Mouse (Mus musculus) midbrain, embryonic 15.5 days (tissue): ENCODE measurements at regions not wholly inside any gene's neighbourhood (a gene's known extent, or its start where the extent isn't known, plus 50 kb on each side); places are given as distances from the start of the nearest gene placed in this dataset.

Experiments used
- ATAC-seq: fragments of 200-750 bp; cut with Nextera tagmentation; replicated peaks from 2 replicates; pipeline ENCODE4 v1.8.0; 2017; ENCODE audit warnings: moderate TSS enrichment
- H3K27ac ChIP-seq: fragments of 300-500 bp; sonication (generic); 2 replicates; pipeline ENCODE4 v1.5.1; 2015; ENCODE audit warnings: mild to moderate bottlenecking, inconsistent platforms
- H3K27me3 ChIP-seq: fragments of 300-500 bp; sonication (generic); replicated peaks from 2 replicates; pipeline ENCODE4 v1.6.1; 2015; ENCODE audit warnings: inconsistent platforms
- H3K36me3 ChIP-seq: fragments of 300-500 bp; sonication (generic); replicated peaks from 2 replicates; pipeline ENCODE4 v1.6.1; 2015; ENCODE audit warnings: inconsistent platforms
- H3K4me1 ChIP-seq: fragments of 300-500 bp; sonication (generic); 2 replicates; pipeline ENCODE4 v1.6.1; 2015; ENCODE audit warnings: inconsistent platforms
- H3K4me2 ChIP-seq: fragments of 300-500 bp; sonication (generic); 2 replicates; pipeline ENCODE4 v1.6.1; 2015; ENCODE audit warnings: inconsistent platforms, mild to moderate bottlenecking, moderate library complexity
- H3K4me3 ChIP-seq: fragments of 300-500 bp; sonication (generic); 2 replicates; pipeline ENCODE4 v1.5.1; 2015; ENCODE audit warnings: mild to moderate bottlenecking, inconsistent platforms
- H3K9ac ChIP-seq: fragments of 300-500 bp; sonication (generic); 2 replicates; pipeline ENCODE4 v1.6.1; 2015; ENCODE audit warnings: mild to moderate bottlenecking, inconsistent platforms
- H3K9me3 ChIP-seq: fragments of 300-500 bp; sonication (generic); 2 replicates; pipeline ENCODE4 v1.6.1; 2016; ENCODE audit warnings: inconsistent platforms
- WGBS: fragments of 180-500 bp; shearing (Covaris S2); methylation state at CpG from one replicate; pipeline ENCODE4 v1.1.7; 2015; ENCODE audit warnings: mixed read lengths; 5-methylcytosine and 5-hydroxymethylcytosine counted together

GRCm38 (mm10) chr6:31117666-31118065 lies 158.8 kb upstream of the Klf14 start:
- Histone ChIP-seq H3K27ac (no peak overlapping the region), H3K36me3 (no peaks in the 10 kb centered on the region), H3K9ac (no peak overlapping the region), H3K9me3 (no peaks in the 10 kb centered on the region), H3K27me3 (no peaks in the 10 kb centered on the region), H3K4me2 (no peak overlapping the region), H3K4me3 (no peak overlapping the region), H3K4me1 (0 out of 2 replicates have a peak, but pooled peaks cover 5% of the 10 kb centered on the region)
- WGBS, result 94% methylated on average over 12 of the region's 12 CpGs
- no peak for ATAC-seq

- WGBS, result 12% methylated on average over 8 of the region's 8 CpGs
- H3K36me3 ChIP-seq, result no peaks in the 10 kb centered on the region
- H3K4me3 ChIP-seq, result no peak overlapping the region
- no peaks in the 10 kb centered on the region for H3K9me3 ChIP-seq
- no peak overlapping the region for H3K27ac ChIP-seq
- no peak overlapping the region for H3K9ac ChIP-seq
- no peaks in the 10 kb centered on the region for H3K27me3 ChIP-seq
- ATAC-seq, result no peak
- no peaks in the 10 kb centered on the region for H3K4me1 ChIP-seq
- H3K4me2 ChIP-seq, result no peak overlapping the region
Measured at GRCm38 (mm10) chr6:31121008-31121407, 162.1 kb upstream of the Klf14 start.

- Histone ChIP-seq H3K9me3 (no peaks in the 10 kb centered on the region), H3K4me1 (no peaks in the 10 kb centered on the region), H3K27ac (no peak overlapping the region), H3K4me3 (no peak overlapping the region), H3K9ac (no peak overlapping the region), H3K27me3 (no peaks in the 10 kb centered on the region), H3K4me2 (no peak overlapping the region), H3K36me3 (no peaks in the 10 kb centered on the region)
- WGBS, result 85% methylated on average over 5 of the region's 5 CpGs
- ATAC-seq, result no peak
Measured at GRCm38 (mm10) chr6:31122895-31123294, 164.0 kb upstream of the Klf14 start.

GRCm38 (mm10) chr6:31123342-31123990 lies 164.6 kb upstream of the Klf14 start:
- WGBS, result 83% methylated on average over 4 of the region's 4 CpGs
- no peak overlapping the region for H3K9ac ChIP-seq
- H3K27me3 ChIP-seq, result no peaks in the 10 kb centered on the region
- H3K4me2 ChIP-seq, result no peak overlapping the region
- no peaks in the 10 kb centered on the region for H3K9me3 ChIP-seq
- no peaks in the 10 kb centered on the region for H3K4me1 ChIP-seq
- no peak overlapping the region for H3K27ac ChIP-seq
- H3K4me3 ChIP-seq, result no peak overlapping the region
- ATAC-seq, result no peak
- H3K36me3 ChIP-seq, result no peaks in the 10 kb centered on the region

- H3K27ac ChIP-seq, result no peak overlapping the region
- H3K4me1 ChIP-seq, result no peaks in the 10 kb centered on the region
- no peaks in the 10 kb centered on the region for H3K36me3 ChIP-seq
- H3K9me3 ChIP-seq, result no peaks in the 10 kb centered on the region
- ATAC-seq, result no peak
- H3K9ac ChIP-seq, result no peak overlapping the region
- no peak overlapping the region for H3K4me2 ChIP-seq
- WGBS, result 80% methylated on average over 6 of the region's 6 CpGs
- H3K4me3 ChIP-seq, result no peak overlapping the region
- no peaks in the 10 kb centered on the region for H3K27me3 ChIP-seq
Measured at GRCm38 (mm10) chr6:31124076-31124475, 165.2 kb upstream of the Klf14 start.

- Histone ChIP-seq H3K27ac (no peak overlapping the region), H3K4me3 (no peak overlapping the region), H3K27me3 (no peaks in the 10 kb centered on the region), H3K36me3 (no peaks in the 10 kb centered on the region), H3K4me1 (no peaks in the 10 kb centered on the region), H3K4me2 (no peak overlapping the region), H3K9me3 (no peaks in the 10 kb centered on the region), H3K9ac (no peak overlapping the region)
- ATAC-seq, result no peak
- 89% methylated on average over 4 of the region's 4 CpGs for WGBS
Measured at GRCm38 (mm10) chr6:31124872-31125271, 166.0 kb upstream of the Klf14 start.

- Histone ChIP-seq H3K36me3 (no peaks in the 10 kb centered on the region), H3K9me3 (no peaks in the 10 kb centered on the region), H3K27ac (no peak overlapping the region), H3K4me3 (no peak overlapping the region), H3K27me3 (no peaks in the 10 kb centered on the region), H3K9ac (no peak overlapping the region), H3K4me2 (no peak overlapping the region), H3K4me1 (no peaks in the 10 kb centered on the region)
- no peak for ATAC-seq
- 76% methylated on average over 19 of the region's 19 CpGs for WGBS
Measured at GRCm38 (mm10) chr6:31125328-31126118, 166.6 kb upstream of the Klf14 start.

GRCm38 (mm10) chr6:31126131-31126871 lies 167.4 kb upstream of the Klf14 start:
- ATAC-seq, result no peak
- WGBS, result 89% methylated on average over 15 of the region's 15 CpGs
- Histone ChIP-seq H3K9ac (no peak overlapping the region), H3K36me3 (no peaks in the 10 kb centered on the region), H3K27ac (no peak overlapping the region), H3K4me2 (no peak overlapping the region), H3K27me3 (no peaks in the 10 kb centered on the region), H3K4me1 (no peaks in the 10 kb centered on the region), H3K4me3 (no peak overlapping the region), H3K9me3 (no peaks in the 10 kb centered on the region)

GRCm38 (mm10) chr6:31129170-31129569 lies 170.3 kb upstream of the Klf14 start:
- ATAC-seq, result no peak
- H3K36me3 ChIP-seq, result no peaks in the 10 kb centered on the region
- H3K9ac ChIP-seq, result no peak overlapping the region
- WGBS, result 71% methylated on average over 7 of the region's 7 CpGs
- H3K27me3 ChIP-seq, result no peaks in the 10 kb centered on the region
- no peak overlapping the region for H3K27ac ChIP-seq
- H3K4me1 ChIP-seq, result no peaks in the 10 kb centered on the region
- H3K9me3 ChIP-seq, result no peaks in the 10 kb centered on the region
- no peak overlapping the region for H3K4me3 ChIP-seq
- no peak overlapping the region for H3K4me2 ChIP-seq

- H3K27ac ChIP-seq, result no peak overlapping the region
- no peaks in the 10 kb centered on the region for H3K9me3 ChIP-seq
- H3K4me2 ChIP-seq, result no peak overlapping the region
- no peaks in the 10 kb centered on the region for H3K36me3 ChIP-seq
- no peaks in the 10 kb centered on the region for H3K4me1 ChIP-seq
- 86% methylated on average over 7 of the region's 7 CpGs for WGBS
- H3K9ac ChIP-seq, result no peak overlapping the region
- H3K27me3 ChIP-seq, result no peaks in the 10 kb centered on the region
- H3K4me3 ChIP-seq, result no peak overlapping the region
- no peak for ATAC-seq
Measured at GRCm38 (mm10) chr6:31129987-31130386, 171.1 kb upstream of the Klf14 start.

- Histone ChIP-seq H3K27ac (no peak overlapping the region), H3K27me3 (no peaks in the 10 kb centered on the region), H3K9ac (no peak overlapping the region), H3K4me2 (no peak overlapping the region), H3K36me3 (no peaks in the 10 kb centered on the region), H3K4me1 (no peaks in the 10 kb centered on the region), H3K9me3 (no peaks in the 10 kb centered on the region), H3K4me3 (no peak overlapping the region)
- ATAC-seq, result no peak
- WGBS, result 92% methylated on average over 1 of the region's 1 CpGs
Measured at GRCm38 (mm10) chr6:31130522-31130921, 171.6 kb upstream of the Klf14 start.

GRCm38 (mm10) chr6:31131716-31132115 lies 172.8 kb upstream of the Klf14 start:
- no peak overlapping the region for H3K27ac ChIP-seq
- ATAC-seq, result no peak
- WGBS, result 83% methylated on average over 9 of the region's 9 CpGs

More at GRCm38 (mm10) chr6:31131716-31132115, 172.8 kb upstream of the Klf14 start:
- no peak overlapping the region for H3K9ac ChIP-seq
- H3K27me3 ChIP-seq, result no peaks in the 10 kb centered on the region
- H3K4me1 ChIP-seq, result no peaks in the 10 kb centered on the region
- H3K36me3 ChIP-seq, result no peaks in the 10 kb centered on the region
- H3K9me3 ChIP-seq, result no peaks in the 10 kb centered on the region
- H3K4me2 ChIP-seq, result no peak overlapping the region
- H3K4me3 ChIP-seq, result no peak overlapping the region
